Mouse (Mus musculus) forebrain, embryonic 10.5 days (tissue): Measurements from ENCODE around the gene Med24. TPM values are rescaled to one million over a fixed set of nuclear protein-coding genes. Genes with fewer than 3 reads are reported as not detected.
A peak's percentile ranks its signal among the peaks of the same experiment; 100 is the strongest.

Experiments used
- DNase-seq: peaks from one replicate; pipeline ENCODE4 v3.0.0-alpha.2; 2017; ENCODE audit warnings: low spot score; ENCODE audit errors: extremely low spot score
- H3K27ac ChIP-seq: fragments of 300-500 bp; sonication (generic); 2 replicates; pipeline ENCODE4 v1.5.1; 2016; ENCODE audit warnings: mild to moderate bottlenecking
- H3K27me3 ChIP-seq: fragments of 300-500 bp; sonication (generic); 2 replicates; pipeline ENCODE4 v1.6.1; 2016; ENCODE audit warnings: mild to moderate bottlenecking; ENCODE audit not compliant: poor library complexity, severe bottlenecking
- H3K36me3 ChIP-seq: fragments of 300-500 bp; sonication (generic); replicated peaks from 2 replicates; pipeline ENCODE4 v1.6.1; 2016; ENCODE audit warnings: mild to moderate bottlenecking, moderate library complexity
- H3K4me1 ChIP-seq: fragments of 300-500 bp; sonication (generic); 2 replicates; pipeline ENCODE4 v1.6.1; 2016
- H3K4me3 ChIP-seq: fragments of 300-500 bp; sonication (generic); 2 replicates; pipeline ENCODE4 v1.5.1; 2016; ENCODE audit warnings: mild to moderate bottlenecking, moderate library complexity
- H3K9me3 ChIP-seq: fragments of 300-500 bp; sonication (generic); 2 replicates; pipeline ENCODE4 v1.6.1; 2016; ENCODE audit warnings: mild to moderate bottlenecking, moderate library complexity
- WGBS: fragments of 180-500 bp; shearing (Covaris S2); methylation state at CpG from one replicate; pipeline ENCODE4 v1.1.7; 2016; 5-methylcytosine and 5-hydroxymethylcytosine counted together
- polyA plus RNA-seq: library from polyadenylated mRNA; unstranded; fragments of >200 nt; fragmentation: Nextera tagmentation; extraction: Ambion mirVana; gene quantifications from 2 replicates; pipeline ENCODE4 v1.2.1, GENCODE M21; 2016

Gene Med24
- polyA plus RNA-seq, 1 experiment from 2014 or later = 77.3 TPM

DNA sequence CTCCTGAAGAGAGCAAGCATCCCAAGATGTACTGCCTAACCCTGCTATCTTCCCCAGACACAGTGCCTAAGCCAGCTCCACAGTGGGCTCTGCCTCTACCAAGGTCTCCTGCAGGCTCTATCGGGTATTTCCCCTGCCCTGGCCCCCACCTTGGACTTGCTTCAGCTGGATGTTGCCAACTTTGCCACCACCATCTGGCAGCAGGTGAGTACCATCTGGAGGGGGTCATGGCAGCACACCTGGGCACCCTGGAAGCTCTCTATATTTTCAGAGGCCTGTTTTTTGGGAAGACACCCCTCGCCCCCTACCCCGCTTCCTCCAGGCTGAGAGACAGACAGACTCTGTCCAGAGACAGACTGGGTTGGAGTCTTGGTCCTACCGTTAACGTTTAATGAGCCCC lies 26.9 kb downstream of the Med24 start:
- 72% methylated on average over 5 of the region's 5 CpGs for WGBS
- Histone ChIP-seq H3K36me3 (peaks cover 35% of the 10 kb centered on the region), H3K9me3 (no peaks in the 10 kb centered on the region), H3K27ac (no peak overlapping the region), H3K4me1 (peaks cover 13% of the 10 kb centered on the region; the same call in 1 of the 2 replicates), H3K27me3 (peaks cover 19% of the 10 kb centered on the region; the same call in 1 of the 2 replicates), H3K4me3 (no peak overlapping the region)
- no peak for DNase-seq

- WGBS = 33% methylated on average over 10 of the region's 10 CpGs
- peaks cover 19% of the 10 kb centered on the region; the same call in 1 of the 2 replicates for H3K27me3 ChIP-seq
- no peak within 1 kb of the TSS for H3K4me3 ChIP-seq
- no peak for DNase-seq
- H3K9me3 ChIP-seq = no peaks in the 10 kb centered on the region
- H3K36me3 ChIP-seq = peaks cover 33% of the 10 kb centered on the region
- H3K27ac ChIP-seq = no peak within 1 kb of the TSS
- peaks cover 13% of the 10 kb centered on the region; the same call in 1 of the 2 replicates for H3K4me1 ChIP-seq
Measured at GRCm38 (mm10) chr11:98701213-98701670, 28.0 kb downstream of the Med24 start, which contains the start of gene Csf3. TSS of gene Csf3 (plus strand) at chr11:98701263.

DNA sequence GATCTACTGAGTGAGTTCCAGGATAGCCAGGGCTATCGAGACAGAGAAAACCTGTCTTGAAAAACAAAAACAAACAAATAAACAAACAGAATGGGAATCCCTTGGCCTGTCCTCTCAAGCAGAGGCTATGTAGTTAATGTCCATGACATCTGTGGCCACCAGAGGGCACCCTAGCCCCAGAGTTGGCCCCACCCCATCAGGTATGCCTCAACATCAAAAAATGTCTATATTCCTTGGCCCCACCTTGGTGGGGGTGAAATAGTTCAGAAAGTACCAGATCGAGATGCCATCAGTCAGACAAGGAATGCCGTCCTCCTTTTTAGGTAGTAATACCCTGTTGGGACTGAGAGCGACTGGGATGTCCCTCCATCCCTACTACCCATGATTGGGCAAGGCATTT lies 29.3 kb downstream of the Med24 start:
- H3K4me1 ChIP-seq = peaks cover 13% of the 10 kb centered on the region; the same call in 1 of the 2 replicates
- H3K27ac ChIP-seq = no peak overlapping the region
- H3K9me3 ChIP-seq = no peaks in the 10 kb centered on the region
- peaks cover 19% of the 10 kb centered on the region; the same call in 1 of the 2 replicates for H3K27me3 ChIP-seq
- no peak overlapping the region for H3K4me3 ChIP-seq
- peaks cover 33% of the 10 kb centered on the region for H3K36me3 ChIP-seq
- WGBS = 44% methylated on average over 4 of the region's 4 CpGs
- peak; percentile 63 for DNase-seq

DNA sequence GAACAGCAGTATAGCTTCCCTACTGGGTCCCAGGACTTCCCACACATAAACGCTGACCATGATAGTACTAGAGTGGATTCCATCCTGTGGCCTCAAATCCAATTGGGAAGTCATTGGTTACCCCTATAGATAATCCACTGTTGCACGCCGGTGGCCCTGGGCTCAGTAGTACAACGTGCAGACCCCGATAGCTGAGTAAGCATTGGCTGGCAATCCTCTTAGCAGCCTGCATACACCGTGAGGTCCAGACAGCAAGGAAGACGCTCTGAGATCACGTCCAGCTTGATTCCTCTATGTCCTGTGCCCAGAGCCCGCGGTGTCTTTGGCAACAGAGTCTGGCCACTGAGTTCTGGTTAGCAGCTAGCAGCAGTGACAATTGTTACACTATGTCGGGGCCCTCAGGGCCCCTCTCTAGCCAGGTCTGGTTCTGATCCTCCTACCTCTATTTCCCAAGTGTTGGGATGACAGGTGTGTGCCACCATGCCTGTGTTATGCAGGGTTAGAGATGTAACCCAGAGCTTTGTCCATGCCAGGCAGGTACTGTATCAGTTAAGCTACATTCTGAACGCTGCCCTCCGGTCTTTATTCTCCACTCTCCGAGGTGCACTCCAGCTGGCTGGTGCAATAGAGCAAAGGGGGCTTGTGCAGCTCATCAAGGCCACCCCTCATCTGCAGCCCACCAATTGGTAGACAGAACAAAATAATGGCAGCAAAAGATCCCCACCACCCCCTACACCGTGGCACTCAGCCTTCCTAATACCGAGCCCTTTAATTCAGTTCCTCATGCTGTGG lies 30.2 kb downstream of the Med24 start:
- Histone ChIP-seq H3K9me3 (no peaks in the 10 kb centered on the region), H3K27me3 (peaks cover 19% of the 10 kb centered on the region; the same call in 1 of the 2 replicates), H3K36me3 (peaks cover 33% of the 10 kb centered on the region), H3K4me3 (no peak overlapping the region), H3K4me1 (peaks cover 13% of the 10 kb centered on the region; the same call in 1 of the 2 replicates), H3K27ac (no peak overlapping the region)
- 87% methylated on average over 16 of the region's 16 CpGs for WGBS
- no peak for DNase-seq

DNA sequence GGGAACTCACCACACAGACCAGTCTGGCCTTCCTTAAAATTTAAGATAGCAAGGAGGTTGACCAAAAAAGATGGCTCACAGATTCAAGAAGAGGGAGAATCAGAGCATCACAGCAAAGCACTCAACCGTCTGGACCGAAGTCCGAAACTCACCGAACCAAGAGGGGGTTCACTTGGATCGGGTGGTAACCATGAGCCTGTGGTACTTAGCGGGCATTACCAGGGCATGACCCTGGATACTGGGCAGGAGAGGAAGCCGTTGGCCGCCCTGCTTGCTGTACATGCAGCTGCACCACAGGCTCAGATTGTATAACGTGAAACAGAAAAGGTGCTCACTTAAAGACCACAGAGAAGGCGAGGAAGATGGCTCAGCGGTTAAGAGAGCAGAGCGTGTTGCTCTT lies 32.0 kb downstream of the Med24 start:
- Histone ChIP-seq H3K36me3 (peaks cover 51% of the 10 kb centered on the region), H3K4me3 (no peak overlapping the region), H3K4me1 (peaks cover 13% of the 10 kb centered on the region; the same call in 1 of the 2 replicates), H3K27ac (no peak overlapping the region), H3K27me3 (peaks cover 19% of the 10 kb centered on the region; the same call in 1 of the 2 replicates), H3K9me3 (no peaks in the 10 kb centered on the region)
- no peak for DNase-seq
- 90% methylated on average over 12 of the region's 12 CpGs for WGBS

DNA sequence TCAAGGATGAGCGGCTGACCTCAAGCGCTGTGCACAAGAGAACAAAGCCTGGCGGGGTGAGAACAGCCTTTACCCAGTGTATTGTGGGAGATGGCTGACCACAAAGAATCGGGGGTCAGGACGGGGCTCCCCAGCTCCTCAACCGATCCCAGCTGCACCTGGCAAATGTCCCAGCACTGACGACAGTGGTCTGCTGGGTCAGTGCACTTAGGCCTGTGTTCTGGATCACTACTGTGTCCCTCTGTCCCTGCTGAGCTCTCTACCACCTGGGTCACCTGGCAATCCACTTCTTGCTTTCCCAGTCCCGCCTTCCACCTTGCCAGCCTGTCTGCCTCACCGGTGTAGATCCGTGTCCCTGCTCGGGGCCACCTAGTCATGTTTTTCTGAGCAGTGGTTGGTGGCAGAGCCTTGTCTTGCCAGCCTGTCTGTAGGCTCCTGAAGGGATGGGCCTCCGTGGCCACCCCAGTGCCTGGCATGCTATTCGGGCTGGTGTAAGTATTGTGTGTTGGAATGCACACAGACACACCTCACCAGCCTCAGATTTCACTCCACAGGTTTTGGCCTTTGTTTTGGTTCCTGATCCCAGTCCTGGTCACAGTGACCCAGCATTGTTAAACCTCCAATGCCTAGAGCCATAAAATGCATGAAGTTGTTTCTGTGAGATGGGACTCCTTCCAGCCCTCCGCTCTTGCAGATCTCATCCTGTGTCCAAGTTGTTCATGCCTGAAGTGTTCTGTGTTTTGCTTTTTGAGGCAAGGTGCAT lies 32.6 kb downstream of the Med24 start:
- Histone ChIP-seq H3K9me3 (no peaks in the 10 kb centered on the region), H3K36me3 (peaks cover 57% of the 10 kb centered on the region), H3K27ac (no peak overlapping the region), H3K4me3 (no peak overlapping the region; the same call in 1 of the 2 replicates), H3K27me3 (peaks cover 15% of the 10 kb centered on the region; the same call in 1 of the 2 replicates), H3K4me1 (peaks cover 13% of the 10 kb centered on the region; the same call in 1 of the 2 replicates)
- DNase-seq = no peak
- WGBS = 88% methylated on average over 14 of the region's 14 CpGs

- no peaks in the 10 kb centered on the region for H3K9me3 ChIP-seq
- DNase-seq = no peak
Measured at GRCm38 (mm10) chr11:98695408-98695807, 33.8 kb downstream of the Med24 start.

DNA sequence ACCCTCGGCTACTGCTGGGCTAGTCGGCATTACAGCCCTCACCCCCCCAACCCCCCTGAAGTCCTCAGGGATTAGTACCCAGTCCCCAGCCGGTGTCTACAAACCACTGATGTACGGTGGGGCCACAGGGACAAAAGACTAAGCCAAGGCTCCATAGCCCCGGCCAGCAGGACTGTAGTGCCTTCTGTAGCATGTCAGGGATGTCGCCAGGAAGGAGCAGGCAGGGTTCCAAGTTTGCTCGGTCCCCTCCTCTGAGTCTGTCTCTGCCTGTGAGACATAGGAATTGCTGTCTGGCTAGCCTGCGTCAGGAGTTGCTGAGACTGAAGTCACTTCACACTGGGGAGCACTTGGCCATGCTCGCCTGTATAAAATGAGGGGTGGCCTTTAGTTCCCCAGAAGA lies 34.9 kb downstream of the Med24 start:
- Histone ChIP-seq H3K9me3 (no peaks in the 10 kb centered on the region), H3K4me3 (no peak overlapping the region), H3K27ac (no peak overlapping the region), H3K27me3 (no peaks in the 10 kb centered on the region), H3K36me3 (peaks cover 80% of the 10 kb centered on the region), H3K4me1 (no peaks in the 10 kb centered on the region)
- no peak for DNase-seq
- 87% methylated on average over 9 of the region's 9 CpGs for WGBS

More at GRCm38 (mm10) chr11:98695408-98695807, 33.8 kb downstream of the Med24 start:
- H3K27ac ChIP-seq = no peak overlapping the region
- H3K27me3 ChIP-seq = 0 out of 2 replicates have a peak, but pooled peaks cover 4% of the 10 kb centered on the region
- H3K4me3 ChIP-seq = no peak overlapping the region
- H3K4me1 ChIP-seq = peaks cover 5% of the 10 kb centered on the region; the same call in 1 of the 2 replicates
- 75% methylated on average over 14 of the region's 14 CpGs for WGBS
- H3K36me3 ChIP-seq = peaks cover 69% of the 10 kb centered on the region

DNA sequence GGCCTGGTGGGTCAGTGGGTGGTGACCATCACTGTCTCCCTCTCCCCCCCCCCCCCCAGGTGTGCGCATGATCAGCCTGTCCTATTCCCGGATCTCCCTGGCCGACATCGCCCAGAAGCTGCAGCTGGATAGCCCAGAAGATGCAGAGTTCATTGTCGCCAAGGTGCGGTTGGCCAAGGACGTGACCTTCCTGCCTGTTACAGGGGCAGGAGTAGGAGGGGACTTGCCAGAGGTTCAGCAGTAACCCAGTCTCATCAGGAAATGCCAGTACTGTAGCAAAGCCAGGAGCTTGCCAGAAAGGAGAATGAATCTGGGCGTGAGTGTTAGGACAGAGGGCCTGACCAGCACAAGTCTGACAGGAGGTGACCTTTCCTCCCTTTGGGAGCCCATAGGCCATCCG lies 35.5 kb downstream of the Med24 start:
- Histone ChIP-seq H3K4me1 (no peaks in the 10 kb centered on the region), H3K4me3 (no peak overlapping the region), H3K9me3 (no peaks in the 10 kb centered on the region), H3K36me3 (peaks cover 84% of the 10 kb centered on the region), H3K27me3 (no peaks in the 10 kb centered on the region), H3K27ac (no peak overlapping the region)
- no peak for DNase-seq
- 97% methylated on average over 9 of the region's 9 CpGs for WGBS

DNA sequence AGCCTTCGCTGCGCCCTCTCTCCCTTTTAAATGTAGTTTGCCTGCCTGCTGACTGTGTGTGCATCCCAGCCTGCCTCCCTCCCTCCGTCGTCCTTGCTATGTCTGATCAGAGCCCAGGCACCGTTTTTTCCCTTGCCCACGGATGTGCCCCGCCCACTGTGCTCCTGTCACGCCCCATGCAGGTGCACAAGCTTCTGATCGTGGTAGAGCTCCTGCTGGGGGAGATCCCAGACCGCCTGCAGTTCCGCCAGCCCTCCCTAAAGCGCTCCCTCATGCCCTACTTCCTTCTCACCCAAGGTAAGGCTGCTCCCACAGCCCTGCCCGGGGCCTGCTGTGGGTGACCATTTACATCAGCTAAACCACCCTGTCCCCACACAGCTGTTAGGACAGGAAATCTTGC lies 36.0 kb downstream of the Med24 start:
- no peaks in the 10 kb centered on the region for H3K27me3 ChIP-seq
- no peak overlapping the region for H3K27ac ChIP-seq
- H3K4me1 ChIP-seq = no peaks in the 10 kb centered on the region
- H3K4me3 ChIP-seq = no peak overlapping the region
- WGBS = 79% methylated on average over 13 of the region's 13 CpGs
- peaks cover 88% of the 10 kb centered on the region for H3K36me3 ChIP-seq
- no peaks in the 10 kb centered on the region for H3K9me3 ChIP-seq
- DNase-seq = no peak

GRCm38 (mm10) chr11:98688009-98688408 lies 41.2 kb downstream of the Med24 start:
- no peak overlapping the region for H3K4me3 ChIP-seq
- DNase-seq = no peak
- no peaks in the 10 kb centered on the region for H3K9me3 ChIP-seq
- no peak overlapping the region for H3K27ac ChIP-seq
- 88% methylated on average over 8 of the region's 8 CpGs for WGBS
- peaks cover 86% of the 10 kb centered on the region for H3K36me3 ChIP-seq
- H3K4me1 ChIP-seq = peaks cover 15% of the 10 kb centered on the region
- no peaks in the 10 kb centered on the region for H3K27me3 ChIP-seq

GRCm38 (mm10) chr11:98686976-98687375 lies 42.3 kb downstream of the Med24 start:
- no peaks in the 10 kb centered on the region for H3K9me3 ChIP-seq
- peaks cover 18% of the 10 kb centered on the region for H3K4me1 ChIP-seq
- no peak overlapping the region for H3K27ac ChIP-seq
- no peaks in the 10 kb centered on the region for H3K27me3 ChIP-seq
- no peak overlapping the region for H3K4me3 ChIP-seq
- peaks cover 75% of the 10 kb centered on the region for H3K36me3 ChIP-seq
- DNase-seq = no peak
- WGBS = 89% methylated on average over 4 of the region's 4 CpGs
